Mouse (Mus musculus) right cerebral cortex, adult 2 months (tissue): ENCODE measurements at regions not wholly inside any gene's neighbourhood (a gene's known extent, or its start where the extent isn't known, plus 50 kb on each side); places are given as distances from the start of the nearest gene placed in this dataset.

ENCODE experiments used
- DNase-seq, 2 experiments: peaks; one replicate each; pipeline ENCODE4 v3.0.0; 2021 to 2022; ENCODE audit warnings: low spot score in 2 of 2

DNA sequence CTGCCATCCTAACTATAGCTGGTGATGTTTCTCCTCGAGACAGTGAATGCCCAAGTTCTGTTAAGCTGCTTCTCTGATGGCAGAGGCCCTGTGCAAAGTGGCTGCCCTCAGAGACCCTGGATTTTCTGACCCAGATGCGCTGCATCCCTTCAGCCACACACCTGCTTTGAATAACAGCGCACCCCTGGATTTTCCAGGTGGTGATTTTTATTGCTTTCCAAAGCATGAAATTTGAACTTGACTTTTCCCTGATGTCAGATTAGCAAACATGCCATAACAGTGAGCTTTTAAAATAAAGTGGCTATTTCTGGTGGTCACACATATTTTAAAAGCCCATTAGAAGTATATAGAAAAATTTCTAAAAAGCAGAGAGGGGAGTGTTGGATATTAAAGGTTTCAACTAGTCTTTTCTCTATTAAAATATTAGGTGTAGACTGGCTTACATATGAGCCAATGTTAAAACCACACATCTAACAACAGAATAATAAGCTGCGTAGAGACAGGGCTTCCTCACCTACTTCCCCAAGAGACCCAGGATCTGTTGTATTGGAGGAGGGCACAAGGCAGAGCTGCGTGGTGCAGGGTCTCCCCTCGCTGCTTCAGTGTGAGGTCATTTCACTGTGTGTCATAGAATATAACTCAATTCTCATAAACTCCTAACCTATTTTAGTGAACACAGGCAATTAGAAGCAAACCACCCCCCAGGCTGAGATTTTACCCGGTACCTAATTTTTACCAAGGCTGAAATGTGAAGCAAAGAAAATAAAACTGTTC lies 280.3 kb downstream of the Ccdc91 start:
- no peak for DNase-seq

DNA sequence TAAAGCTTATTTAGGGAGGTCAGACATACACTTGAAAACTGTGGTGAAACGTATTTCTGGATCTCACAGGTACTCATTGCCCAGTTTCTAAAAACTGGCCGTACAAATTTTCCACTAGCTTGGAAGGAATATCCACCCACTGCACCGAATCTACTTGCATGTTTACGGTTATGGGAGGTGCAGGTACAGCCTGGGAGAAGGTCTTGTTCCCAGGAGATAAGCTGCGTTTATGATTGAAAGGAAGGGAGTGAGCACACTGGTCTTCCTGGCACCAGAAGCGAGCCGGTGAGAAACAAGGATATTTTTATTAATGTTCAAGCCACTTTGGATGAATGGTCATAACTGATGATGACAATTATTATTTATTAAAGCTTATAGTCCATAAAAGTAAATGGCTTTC lies 283.9 kb downstream of the Ccdc91 start:
- DNase-seq = no peak

DNA sequence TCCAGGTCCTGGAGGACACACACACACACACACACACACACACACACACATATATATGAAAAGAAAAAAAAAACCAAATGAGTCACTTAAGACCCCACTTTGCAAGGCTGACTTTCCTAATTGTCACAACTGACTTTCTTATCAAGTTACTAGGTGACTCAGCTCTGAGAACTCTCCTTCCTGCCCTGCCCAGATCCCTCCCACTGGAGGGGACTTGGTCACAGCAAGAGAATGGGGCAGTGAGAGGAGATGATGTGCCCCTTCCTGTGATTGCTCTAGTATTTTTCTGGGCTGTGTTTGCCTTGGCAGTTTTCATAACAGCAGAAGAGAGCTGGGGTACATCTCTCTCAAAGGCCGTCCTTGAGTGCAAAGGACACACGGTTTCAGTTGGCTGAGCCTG lies 284.5 kb downstream of the Ccdc91 start:
- no peak for DNase-seq

- no peak for DNase-seq
These were observed 281.8 kb upstream of the Far2 start for GRCm38 (mm10) chr6:147765241-147765640.

DNA sequence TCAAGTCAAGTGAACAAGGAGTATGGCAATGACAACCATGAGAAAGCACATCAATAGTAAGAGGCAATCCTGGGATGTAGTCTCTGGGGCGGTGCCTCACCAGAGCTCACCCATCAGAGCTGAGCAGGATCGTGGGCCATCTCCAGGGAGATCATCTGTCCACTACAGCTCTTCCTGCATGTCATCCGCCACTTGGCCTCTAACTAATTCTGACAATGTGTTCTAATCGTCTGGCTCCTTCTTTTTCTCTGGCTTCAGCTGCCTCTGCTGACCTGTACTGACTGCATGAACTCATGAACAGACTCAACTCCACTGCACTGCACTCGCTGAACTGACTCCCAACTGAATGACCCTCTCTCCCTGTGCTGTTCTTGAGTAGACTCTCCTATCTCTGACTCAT lies 277.9 kb upstream of the Far2 start:
- DNase-seq = no peak

DNA sequence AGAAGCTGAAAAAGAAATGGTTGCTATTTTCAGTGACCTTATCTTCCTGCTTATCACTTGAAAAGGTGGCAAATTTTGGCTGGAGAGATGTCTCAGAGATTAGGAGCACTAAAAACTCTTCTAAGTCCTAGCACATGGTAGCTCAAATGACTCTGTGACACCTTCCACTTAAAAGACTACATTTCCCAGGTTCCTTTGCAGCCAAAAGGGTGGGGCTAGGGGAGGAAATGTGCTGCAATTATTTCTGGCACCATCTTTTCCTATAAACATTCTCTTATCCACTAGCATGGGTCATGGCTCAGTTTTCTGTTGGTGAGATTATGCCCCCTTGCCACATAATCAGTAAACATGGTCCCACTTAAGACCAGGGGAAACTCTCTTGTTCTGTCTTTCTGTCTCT lies 277.0 kb upstream of the Far2 start:
- no peak for DNase-seq

GRCm38 (mm10) chr6:147771411-147771810 lies 275.6 kb upstream of the Far2 start:
- no peak for DNase-seq

DNA sequence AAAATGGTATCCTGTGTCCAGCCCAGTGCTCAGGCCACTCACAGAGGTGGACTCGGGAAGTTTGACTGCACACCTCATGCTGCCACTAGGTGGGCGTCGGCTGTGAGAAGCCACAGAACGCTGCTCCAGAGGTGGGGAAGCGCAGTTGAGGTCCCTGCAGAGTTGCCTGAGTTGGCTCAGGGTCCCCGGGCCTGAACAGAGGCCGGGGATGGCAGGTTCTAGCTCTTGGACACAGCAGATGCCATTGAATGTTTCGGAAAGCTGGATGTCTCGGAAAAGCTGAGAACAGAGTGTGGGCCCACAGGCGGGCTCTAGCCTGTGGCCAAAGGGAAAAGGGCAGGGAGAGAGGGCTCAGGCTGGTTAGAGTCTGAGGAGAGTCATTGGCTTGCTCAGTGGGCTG lies 273.2 kb upstream of the Far2 start:
- DNase-seq = no peak

DNA sequence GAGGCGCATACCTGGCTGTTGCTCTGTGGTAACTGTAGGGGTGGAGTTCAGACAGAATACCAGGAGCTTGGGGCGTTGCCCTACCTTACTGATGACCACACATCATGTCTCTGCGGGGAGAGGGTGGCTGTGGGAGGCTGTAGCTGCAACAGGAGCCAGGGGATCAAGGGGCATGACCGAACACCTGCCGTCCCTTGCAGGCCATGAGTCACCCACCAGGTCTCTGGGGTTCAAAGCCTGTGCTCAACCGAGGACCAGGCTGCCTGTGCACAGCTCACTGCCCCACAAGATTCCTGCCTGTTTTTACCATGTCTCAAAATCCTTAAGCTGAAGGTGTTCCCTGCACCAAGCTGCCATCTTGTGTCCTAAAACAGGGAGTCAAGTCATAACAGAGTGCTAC lies 272.4 kb upstream of the Far2 start:
- DNase-seq = no peak

DNA sequence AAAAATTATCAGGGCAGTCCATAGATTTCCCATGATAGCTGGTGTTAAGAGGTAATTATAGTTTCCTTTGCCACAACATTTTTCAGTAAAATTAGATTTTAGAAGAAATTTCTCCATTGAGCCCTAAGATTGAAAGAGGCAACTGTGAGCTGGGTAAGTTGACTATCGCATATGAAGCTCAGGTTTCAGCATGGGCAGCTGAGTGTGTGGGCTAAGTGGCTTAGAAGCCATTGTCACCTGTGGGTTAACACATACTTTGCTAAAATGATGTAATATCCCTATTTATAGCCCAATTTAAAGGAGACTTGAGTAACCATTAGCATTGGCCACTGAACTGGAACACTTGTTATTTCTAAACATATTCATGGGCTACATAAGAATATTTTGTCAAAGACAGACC lies 267.6 kb upstream of the Far2 start:
- DNase-seq = no peak

GRCm38 (mm10) chr6:147784249-147784648 lies 262.8 kb upstream of the Far2 start:
- DNase-seq = no peak

DNA sequence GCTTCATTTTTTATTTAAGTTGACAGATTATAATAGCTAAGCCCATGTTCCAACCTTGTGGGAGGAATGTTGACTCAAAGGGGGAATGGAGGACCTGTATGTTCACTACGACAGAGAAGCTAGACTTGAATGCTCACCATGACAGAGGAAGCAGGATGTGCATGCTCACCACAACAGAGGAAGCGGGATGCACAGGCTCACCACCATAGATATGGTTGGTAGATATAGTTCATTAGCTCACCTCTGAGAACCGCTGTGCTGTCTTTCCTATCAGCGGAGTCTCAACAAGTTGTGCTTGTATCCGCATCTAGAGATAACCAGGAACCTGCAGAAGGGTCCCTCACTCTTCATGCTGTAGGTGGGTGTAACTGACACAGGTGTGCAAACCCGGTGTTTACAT lies 262.2 kb upstream of the Far2 start:
- no peak for DNase-seq

DNA sequence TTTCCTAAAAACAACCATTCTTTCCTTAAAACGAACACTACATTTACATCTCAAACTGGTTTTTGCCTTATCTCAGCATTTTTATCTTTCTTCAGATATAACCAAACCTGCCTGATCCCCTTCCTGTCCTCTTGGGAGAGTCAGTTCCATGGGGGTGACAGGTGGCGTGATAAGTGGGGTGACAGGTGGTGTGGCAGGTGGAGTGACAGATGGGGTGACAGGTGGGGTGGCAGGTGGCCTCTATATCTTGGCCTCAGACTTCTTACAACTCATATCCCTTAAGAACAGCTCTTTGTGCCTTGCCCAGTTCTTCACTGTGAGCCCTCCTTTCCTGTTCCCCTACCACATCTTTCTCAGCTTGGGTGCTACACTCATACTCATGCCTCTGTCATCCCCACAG lies 259.0 kb upstream of the Far2 start:
- DNase-seq = no peak

DNA sequence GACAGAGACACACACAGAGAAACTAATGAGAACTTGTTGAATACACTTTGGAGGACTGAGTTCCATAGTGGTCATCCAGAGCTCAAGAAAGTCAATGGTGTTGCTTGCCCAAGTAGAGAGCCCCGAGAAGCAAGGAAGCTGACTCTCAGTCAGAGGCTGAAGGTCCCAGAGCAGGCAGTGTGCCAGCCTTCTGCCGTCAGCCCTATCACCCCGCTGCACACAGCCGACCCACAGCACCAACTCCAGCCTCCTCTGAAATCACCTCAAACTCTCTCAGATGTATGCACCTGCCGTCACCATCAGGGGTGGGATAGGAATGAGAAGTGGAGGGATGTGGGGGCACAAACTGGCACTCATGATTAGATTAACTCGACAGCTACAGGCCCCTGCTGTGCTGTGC lies 257.9 kb upstream of the Far2 start:
- no peak for DNase-seq

DNA sequence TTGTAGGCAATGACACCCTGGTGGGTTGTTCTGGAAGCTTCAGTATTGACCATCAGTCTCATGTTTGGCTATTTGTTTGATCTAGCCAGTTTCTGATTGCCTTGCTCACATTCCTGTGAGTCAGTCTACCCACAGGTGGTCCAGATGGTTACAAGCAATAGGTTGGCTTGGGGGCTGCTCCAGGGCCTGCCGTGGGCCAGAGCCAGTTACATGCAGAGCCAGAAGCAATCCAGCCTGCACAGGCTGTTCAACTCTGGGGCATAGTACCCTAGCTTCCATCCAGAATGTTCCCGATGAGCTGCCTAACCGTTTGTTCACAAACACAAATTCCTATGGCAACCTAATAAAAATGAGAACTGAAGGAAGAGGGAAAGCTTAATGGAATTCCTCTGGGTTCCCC lies 253.2 kb upstream of the Far2 start:
- no peak for DNase-seq

- DNase-seq = no peak
These were observed 252.7 kb upstream of the Far2 start for GRCm38 (mm10) chr6:147794351-147794750.

GRCm38 (mm10) chr6:147799009-147799727 lies 247.9 kb upstream of the Far2 start:
- no peak for DNase-seq

GRCm38 (mm10) chr6:147799861-147800260 lies 247.2 kb upstream of the Far2 start:
- no peak for DNase-seq

- no peak for DNase-seq
These were observed 246.2 kb upstream of the Far2 start for GRCm38 (mm10) chr6:147800846-147801245.

DNA sequence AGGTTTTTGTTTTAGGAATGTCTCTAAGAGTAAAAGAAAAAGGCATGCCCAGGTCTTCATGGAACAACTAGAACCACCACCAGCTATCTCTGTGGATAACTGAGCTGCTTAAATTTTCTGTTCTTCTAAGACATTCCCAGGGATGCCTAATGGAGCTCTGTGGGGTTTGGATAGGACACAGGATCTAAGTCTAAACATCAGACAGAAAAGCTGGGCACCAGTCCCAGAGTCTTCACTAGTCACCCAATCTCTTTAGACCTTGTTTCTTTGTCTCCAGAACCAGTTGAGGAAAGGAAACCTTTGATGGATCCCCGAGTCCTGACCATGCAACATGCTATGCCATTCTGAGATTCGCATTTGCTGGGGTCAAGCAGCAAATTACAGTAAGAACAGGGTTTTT lies 243.2 kb upstream of the Far2 start:
- DNase-seq = no peak

- peak; percentile 58 to 82 for DNase-seq
These were observed 236.3 kb upstream of the Far2 start for GRCm38 (mm10) chr6:147810710-147811109.

DNA sequence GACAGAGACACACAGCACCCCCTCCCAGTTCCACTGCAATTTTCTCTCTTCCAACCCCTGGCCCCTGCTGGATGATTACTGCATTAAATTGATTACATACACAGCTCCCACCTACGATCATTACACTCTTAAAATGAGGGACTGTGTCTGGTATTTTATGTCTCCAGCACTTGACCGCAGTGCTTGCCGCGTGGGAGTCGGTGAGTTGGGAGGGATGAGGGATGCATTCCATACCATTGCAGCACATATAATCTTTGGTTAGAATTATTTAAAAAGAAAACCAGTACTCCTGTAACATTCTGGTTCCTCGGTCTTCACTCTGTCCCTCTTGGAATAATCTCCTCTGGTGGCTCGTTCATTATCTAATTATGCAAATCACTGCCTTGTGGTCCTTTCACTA lies 230.2 kb upstream of the Far2 start:
- no peak for DNase-seq

GRCm38 (mm10) chr6:147817262-147817661 lies 229.8 kb upstream of the Far2 start:
- DNase-seq = no peak

- DNase-seq = no peak
These were observed 224.8 kb upstream of the Far2 start for GRCm38 (mm10) chr6:147822215-147822614.
